Mouse (Mus musculus) G1E (cell line): ENCODE data around the gene Hace1. TPM values are rescaled to one million over a fixed set of nuclear protein-coding genes. Genes with fewer than 3 reads are reported as not detected.
"Not testable (repeated sequence)": the region's sequence is repeated elsewhere in the genome, so short reads cannot be mapped to it uniquely, and the experiment has no call there.

ENCODE experiments used
- ATAC-seq: 2 replicates; pipeline ENCODE4 v1.8.0; 2016; ENCODE audit warnings: mild to moderate bottlenecking; ENCODE audit not compliant: insufficient number of reproducible peaks, poor library complexity, low FRiP score, severe bottlenecking; ENCODE audit errors: extremely low read depth
- DNase-seq: peaks from one replicate; pipeline ENCODE4 v3.0.0; 2012; ENCODE audit warnings: low spot score
- H3K27me3 ChIP-seq: 2 replicates; pipeline ENCODE4 v1.6.1; 2012; ENCODE audit warnings: mild to moderate bottlenecking, low read length, inconsistent platforms; ENCODE audit not compliant: insufficient read depth
- H3K36me3 ChIP-seq: replicated peaks from 2 replicates; pipeline ENCODE3; 2012; ENCODE audit warnings: mild to moderate bottlenecking, inconsistent platforms
- H3K4me1 ChIP-seq: 2 replicates; pipeline ENCODE4 v1.6.1; 2012; ENCODE audit warnings: low read depth, low read length, inconsistent platforms, mixed read lengths; ENCODE audit not compliant: insufficient read depth
- H3K4me3 ChIP-seq: 2 replicates; pipeline ENCODE4 v1.5.1; 2012; ENCODE audit warnings: low read depth, mild to moderate bottlenecking, inconsistent platforms, low read length, moderate library complexity, mixed read lengths
- H3K9me3 ChIP-seq: replicated peaks from 2 replicates; pipeline ENCODE4 v1.6.1; 2012; ENCODE audit warnings: inconsistent platforms
- CTCF ChIP-seq: IDR thresholded peaks from 2 replicates; pipeline ENCODE4 v1.5.1; 2012; ENCODE audit warnings: low read depth, low read length, inconsistent platforms, mixed read lengths
- GATA1 ChIP-seq: IDR thresholded peaks from 2 replicates; pipeline ENCODE4 v1.6.1; 2012; ENCODE audit warnings: borderline replicate concordance, low read length, inconsistent platforms, mixed read lengths
- GATA2 ChIP-seq: IDR thresholded peaks from 2 replicates; pipeline ENCODE4 v1.6.1; 2012; ENCODE audit warnings: low read depth, low read length, inconsistent platforms, borderline replicate concordance
- POLR2AphosphoS5 ChIP-seq: IDR thresholded peaks from 2 replicates; pipeline ENCODE4 v1.6.1; 2012; ENCODE audit warnings: low read depth, low read length, inconsistent platforms; ENCODE audit not compliant: insufficient replicate concordance
- TAL1 ChIP-seq: conservative IDR thresholded peaks from 2 replicates; pipeline ENCODE4 v1.6.1; 2012; ENCODE audit warnings: low read depth, low read length, inconsistent platforms, mixed read lengths
- polyA plus RNA-seq: library from polyadenylated mRNA; stranded (reverse); fragments of >175 nt; gene quantifications from 2 replicates; pipeline ENCODE4 v1.2.3, GENCODE M21; 2012
- total RNA-seq, 2 experiments: library from RNA; stranded (forward) in 1 of 2; stranded (reverse) in 1 of 2; fragments of 200-1000 nt in 1 of 2; fragments of >200 nt in 1 of 2; fragmentation: Nextera tagmentation in 1 of 2; gene quantifications; 2 replicates each; pipeline ENCODE4 v1.2.3; 2014 to 2017

The Hace1 gene
- total RNA-seq (2014; fragmentation: Nextera tagmentation), result 19.4 and 38.3 TPM in 2 replicates
- 24.6 and 25.5 TPM in 2 replicates for total RNA-seq (2017)
- 2.0 TPM in 2 replicates for polyA plus RNA-seq

GRCm38 (mm10) chr10:45577731-45578297, at the start of gene Hace1:
Gene Hace1 (plus strand): TSS chr10:45577829.
- no peak for TF ChIP-seq CTCF
- no peak for TF ChIP-seq GATA1
- TF ChIP-seq TAL1, result no peak
- TF ChIP-seq GATA2, result no peak
- TF ChIP-seq POLR2AphosphoS5, result no peak
- H3K9me3 ChIP-seq, result no peaks in the 10 kb centered on the region
- H3K27me3 ChIP-seq, result no peaks in the 10 kb centered on the region
- peaks cover 8% of the 10 kb centered on the region for H3K4me1 ChIP-seq
- ATAC-seq, result peak; percentile 81
- peak; percentile 53 for DNase-seq
- peaks cover 3% of the 10 kb centered on the region for H3K36me3 ChIP-seq
- H3K4me3 ChIP-seq, result peak within 1 kb of the TSS; percentile 80

GRCm38 (mm10) chr10:45537334-45537733, 40.3 kb upstream of the Hace1 start:
- DNase-seq, H3K4me3 ChIP-seq, H3K36me3 ChIP-seq, H3K4me1 ChIP-seq, ATAC-seq, H3K9me3 ChIP-seq, H3K27me3 ChIP-seq: not testable (repeated sequence)

GRCm38 (mm10) chr10:45542726-45543125, 34.9 kb upstream of the Hace1 start:
- TF ChIP-seq TAL1, result no peak
- no peak for TF ChIP-seq GATA1
- no peak for TF ChIP-seq GATA2
- TF ChIP-seq CTCF, result no peak
- no peak for TF ChIP-seq POLR2AphosphoS5
- Histone ChIP-seq H3K9me3 (no peaks in the 10 kb centered on the region), H3K27me3 (no peaks in the 10 kb centered on the region), H3K36me3 (no peaks in the 10 kb centered on the region), H3K4me1 (no peaks in the 10 kb centered on the region), H3K4me3 (no peak overlapping the region)
- DNase-seq (no peak), ATAC-seq (no peak)

- H3K36me3 ChIP-seq, result no peaks in the 10 kb centered on the region
- TF ChIP-seq GATA1 (no peak), CTCF (no peak), POLR2AphosphoS5 (no peak), TAL1 (no peak), GATA2 (no peak)
- DNase-seq (peak; percentile 3), ATAC-seq (no peak)
- H3K9me3 ChIP-seq, result no peaks in the 10 kb centered on the region
- no peaks in the 10 kb centered on the region for H3K4me1 ChIP-seq
- no peaks in the 10 kb centered on the region for H3K27me3 ChIP-seq
- no peak overlapping the region for H3K4me3 ChIP-seq
Measured at GRCm38 (mm10) chr10:45546799-45547198, 30.8 kb upstream of the Hace1 start.

- peak; percentile 3 for DNase-seq
Measured at GRCm38 (mm10) chr10:45578298-45578821, 731 bp downstream of the Hace1 start.

GRCm38 (mm10) chr10:45583310-45583709, 5.7 kb downstream of the Hace1 start:
- no peak for DNase-seq
- TF ChIP-seq CTCF (no peak), GATA2 (no peak), POLR2AphosphoS5 (no peak), GATA1 (no peak), TAL1 (no peak)
- no peak for ATAC-seq
- Histone ChIP-seq H3K27me3 (no peaks in the 10 kb centered on the region), H3K4me3 (no peak overlapping the region), H3K4me1 (peaks cover 18% of the 10 kb centered on the region), H3K36me3 (peaks cover 3% of the 10 kb centered on the region), H3K9me3 (no peaks in the 10 kb centered on the region)

More at GRCm38 (mm10) chr10:45578298-45578821, 731 bp downstream of the Hace1 start:
- Histone ChIP-seq H3K9me3 (no peaks in the 10 kb centered on the region), H3K27me3 (no peaks in the 10 kb centered on the region), H3K4me1 (peaks cover 11% of the 10 kb centered on the region), H3K4me3 (peak overlapping the region; percentile 80), H3K36me3 (peaks cover 3% of the 10 kb centered on the region)
- TF ChIP-seq TAL1, result no peak
- no peak for TF ChIP-seq GATA1
- TF ChIP-seq POLR2AphosphoS5, result no peak
- no peak for TF ChIP-seq CTCF
- no peak for TF ChIP-seq GATA2
- no peak; the same call in 1 of the 2 replicates for ATAC-seq

- no peaks in the 10 kb centered on the region for H3K27me3 ChIP-seq
- DNase-seq (no peak), ATAC-seq (no peak)
- TF ChIP-seq TAL1 (no peak), POLR2AphosphoS5 (no peak), GATA1 (no peak)
- H3K4me1 ChIP-seq, result peaks cover 18% of the 10 kb centered on the region
- no peak overlapping the region; the same call in 1 of the 2 replicates for H3K4me3 ChIP-seq
- peaks cover 4% of the 10 kb centered on the region for H3K36me3 ChIP-seq
- no peaks in the 10 kb centered on the region for H3K9me3 ChIP-seq
Measured at GRCm38 (mm10) chr10:45583829-45584228, 6.2 kb downstream of the Hace1 start.
